Mouse (Mus musculus) embryonic facial prominence, embryonic 14.5 days (tissue): Measurements from ENCODE around the gene Eif4h. TPM values are rescaled to one million over a fixed set of nuclear protein-coding genes. Genes with fewer than 3 reads are reported as not detected.

Experiments
- ATAC-seq: fragments of 200-750 bp; cut with Nextera tagmentation; 2 replicates; pipeline ENCODE4 v1.8.0; 2017; ENCODE audit warnings: low read depth, moderate number of reproducible peaks, moderate TSS enrichment
- DNase-seq: peaks from one replicate; pipeline ENCODE4 v3.0.0-alpha.2; 2015; ENCODE audit warnings: low spot score
- H3K27ac ChIP-seq: fragments of 300-500 bp; sonication (generic); replicated peaks from 2 replicates; pipeline ENCODE4 v1.5.1; 2014; ENCODE audit warnings: low read depth, mild to moderate bottlenecking, low read length, moderate library complexity
- H3K27me3 ChIP-seq: fragments of 300-500 bp; sonication (generic); replicated peaks from 2 replicates; pipeline ENCODE4 v1.6.1; 2014; ENCODE audit warnings: low read length; ENCODE audit not compliant: control insufficient read depth, insufficient read depth
- H3K36me3 ChIP-seq: fragments of 300-500 bp; sonication (generic); 2 replicates; pipeline ENCODE4 v1.6.1; 2014; ENCODE audit warnings: low read length, mixed read lengths; ENCODE audit not compliant: control insufficient read depth, insufficient read depth
- H3K4me1 ChIP-seq: fragments of 300-500 bp; sonication (generic); 2 replicates; pipeline ENCODE4 v1.6.1; 2014; ENCODE audit warnings: antibody characterized with exemption, low read length; ENCODE audit not compliant: control insufficient read depth, insufficient read depth
- H3K4me2 ChIP-seq: fragments of 300-500 bp; sonication (generic); 2 replicates; pipeline ENCODE4 v1.6.1; 2014; ENCODE audit warnings: low read depth, mild to moderate bottlenecking, low read length, moderate library complexity, mixed read lengths
- H3K4me3 ChIP-seq: fragments of 300-500 bp; sonication (generic); 2 replicates; pipeline ENCODE4 v1.5.1; 2014; ENCODE audit warnings: low read depth, mild to moderate bottlenecking, low read length
- H3K9ac ChIP-seq: fragments of 300-500 bp; sonication (generic); 2 replicates; pipeline ENCODE4 v1.6.1; 2014; ENCODE audit warnings: low read depth, mild to moderate bottlenecking, low read length, moderate library complexity, mixed read lengths
- H3K9me3 ChIP-seq: fragments of 300-500 bp; sonication (generic); 2 replicates; pipeline ENCODE4 v1.6.1; 2016; ENCODE audit warnings: low read length; ENCODE audit not compliant: control insufficient read depth
- WGBS: fragments of 180-500 bp; shearing (Covaris S2); extraction: QIAGEN DNeasy Blood & Tissue Kit; methylation state at CpG from one replicate; pipeline ENCODE4 v1.1.7; 2014; 5-methylcytosine and 5-hydroxymethylcytosine counted together
- polyA plus RNA-seq: library from polyadenylated mRNA; unstranded; fragments of >200 nt; fragmentation: Nextera tagmentation; extraction: Ambion mirVana; gene quantifications from 2 replicates; pipeline ENCODE4 v1.2.1, GENCODE M21; 2014

Gene Eif4h
- polyA plus RNA-seq, 1 experiment from 2014 or later: 365 TPM

DNA sequence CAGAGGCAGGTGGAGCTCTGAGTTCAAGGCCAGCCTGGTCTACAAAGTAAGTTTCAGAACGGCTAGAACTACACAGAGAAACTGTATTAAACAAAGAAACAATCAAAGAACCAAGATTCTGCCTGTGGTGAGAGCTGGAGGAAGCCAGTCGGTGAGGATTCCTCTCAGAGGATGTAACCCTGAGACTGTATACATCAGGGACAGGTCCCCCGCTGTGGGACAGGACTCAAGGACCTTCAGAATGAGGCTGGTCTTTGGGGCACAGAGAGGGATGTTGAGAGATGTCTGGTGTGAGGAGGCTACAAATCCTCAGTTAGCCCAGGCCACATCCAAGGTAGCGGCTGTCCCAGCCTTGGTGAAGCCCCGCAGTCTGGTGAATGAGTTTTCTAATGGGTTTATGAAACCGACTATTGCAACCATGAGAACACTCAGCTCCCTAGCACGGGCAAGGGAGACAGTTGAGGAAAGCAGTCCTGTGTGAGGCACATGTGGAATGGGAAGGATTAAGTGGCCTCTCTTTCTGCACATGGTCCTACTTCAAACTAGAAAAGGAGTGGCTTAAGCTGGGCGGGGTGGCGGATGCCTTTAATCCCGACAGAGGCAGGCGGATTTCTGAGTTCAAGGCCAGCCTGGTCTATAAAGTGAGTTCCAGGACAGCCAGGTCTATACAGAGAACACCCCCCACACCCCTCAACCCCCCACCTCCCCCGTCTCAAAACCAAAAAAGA lies 29.2 kb downstream of the Eif4h start:
- Histone ChIP-seq H3K4me3 (no peak overlapping the region), H3K9ac (no peak overlapping the region), H3K36me3 (0 out of 2 replicates have a peak, but pooled peaks cover 6% of the 10 kb centered on the region), H3K4me1 (no peaks in the 10 kb centered on the region), H3K9me3 (no peaks in the 10 kb centered on the region), H3K27me3 (no peaks in the 10 kb centered on the region), H3K27ac (no peak overlapping the region), H3K4me2 (no peak overlapping the region)
- DNase-seq (no peak), ATAC-seq (no peak)
- WGBS: 79% methylated on average over 12 of the region's 12 CpGs

DNA sequence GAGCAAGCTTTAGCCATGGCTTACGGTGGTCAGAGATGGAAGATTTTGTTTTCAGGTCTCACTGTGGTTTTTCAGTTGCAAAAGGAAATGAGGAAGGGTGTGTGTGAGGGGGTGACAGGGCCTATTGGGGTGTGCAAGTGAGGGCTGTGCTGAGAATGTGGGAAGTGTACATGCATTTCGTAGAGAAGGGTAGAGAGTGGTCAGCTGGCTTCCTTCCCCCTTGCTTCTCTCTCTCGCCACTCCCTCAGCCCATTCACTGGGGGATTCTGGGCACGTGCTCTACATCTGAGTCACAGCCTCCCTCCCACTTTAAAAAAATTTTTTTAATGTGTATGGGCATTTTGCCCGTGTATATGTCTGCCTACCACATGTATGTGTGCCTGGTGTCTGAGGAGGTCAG lies 32.2 kb downstream of the Eif4h start:
- no peaks in the 10 kb centered on the region for H3K4me1 ChIP-seq
- no peaks in the 10 kb centered on the region for H3K9me3 ChIP-seq
- ATAC-seq: 0 out of 2 replicates have a peak, but pooled peaks have one; percentile 34
- no peak overlapping the region for H3K27ac ChIP-seq
- WGBS: 55% methylated on average over 5 of the region's 5 CpGs
- H3K4me2 ChIP-seq: no peak overlapping the region
- no peak overlapping the region for H3K9ac ChIP-seq
- no peaks in the 10 kb centered on the region for H3K27me3 ChIP-seq
- H3K36me3 ChIP-seq: no peaks in the 10 kb centered on the region
- peak; percentile 41 for DNase-seq
- H3K4me3 ChIP-seq: no peak overlapping the region

GRCm38 (mm10) chr5:134606314-134606713 lies 33.0 kb downstream of the Eif4h start:
- H3K4me3 ChIP-seq: no peak overlapping the region
- H3K4me1 ChIP-seq: no peaks in the 10 kb centered on the region
- H3K27ac ChIP-seq: no peak overlapping the region
- DNase-seq (no peak), ATAC-seq (no peak)
- no peak overlapping the region for H3K4me2 ChIP-seq
- H3K27me3 ChIP-seq: no peaks in the 10 kb centered on the region
- H3K36me3 ChIP-seq: no peaks in the 10 kb centered on the region
- no peaks in the 10 kb centered on the region for H3K9me3 ChIP-seq
- H3K9ac ChIP-seq: no peak overlapping the region

DNA sequence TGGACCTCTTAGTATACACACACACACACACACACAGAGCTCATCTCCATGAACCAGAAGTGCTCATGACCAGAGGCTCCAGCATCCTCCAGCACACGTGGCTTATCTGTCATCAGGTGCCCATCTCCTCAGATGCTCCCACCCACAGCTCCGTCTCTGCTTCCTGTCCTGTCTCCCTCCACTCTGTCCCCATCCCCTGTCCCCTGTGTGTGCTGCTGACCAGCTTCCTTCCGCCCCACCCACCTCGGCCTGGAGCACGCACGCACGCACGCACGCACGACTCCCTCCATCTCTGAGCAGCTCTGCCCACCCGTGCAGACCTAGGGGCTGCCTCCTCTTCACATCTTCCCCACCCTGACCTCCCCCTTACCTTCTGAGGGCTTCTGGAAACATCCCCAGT lies 34.9 kb downstream of the Eif4h start:
- Histone ChIP-seq H3K4me1 (no peaks in the 10 kb centered on the region), H3K36me3 (0 out of 2 replicates have a peak, but pooled peaks cover 10% of the 10 kb centered on the region), H3K27me3 (no peaks in the 10 kb centered on the region), H3K27ac (no peak overlapping the region), H3K4me3 (no peak overlapping the region), H3K4me2 (no peak overlapping the region), H3K9ac (no peak overlapping the region), H3K9me3 (no peaks in the 10 kb centered on the region)
- DNase-seq (no peak), ATAC-seq (no peak)
- 87% methylated on average over 10 of the region's 11 CpGs for WGBS

- Histone ChIP-seq H3K9ac (no peak overlapping the region), H3K27ac (no peak overlapping the region), H3K4me2 (no peak overlapping the region), H3K36me3 (peaks cover 76% of the 10 kb centered on the region), H3K4me3 (no peak overlapping the region), H3K27me3 (no peaks in the 10 kb centered on the region), H3K4me1 (no peaks in the 10 kb centered on the region), H3K9me3 (no peaks in the 10 kb centered on the region)
- DNase-seq: peak; percentile 23
- WGBS: 86% methylated on average over 10 of the region's 10 CpGs
- no peak for ATAC-seq
Measured at GRCm38 (mm10) chr5:134597711-134598110, 41.6 kb downstream of the Eif4h start.

DNA sequence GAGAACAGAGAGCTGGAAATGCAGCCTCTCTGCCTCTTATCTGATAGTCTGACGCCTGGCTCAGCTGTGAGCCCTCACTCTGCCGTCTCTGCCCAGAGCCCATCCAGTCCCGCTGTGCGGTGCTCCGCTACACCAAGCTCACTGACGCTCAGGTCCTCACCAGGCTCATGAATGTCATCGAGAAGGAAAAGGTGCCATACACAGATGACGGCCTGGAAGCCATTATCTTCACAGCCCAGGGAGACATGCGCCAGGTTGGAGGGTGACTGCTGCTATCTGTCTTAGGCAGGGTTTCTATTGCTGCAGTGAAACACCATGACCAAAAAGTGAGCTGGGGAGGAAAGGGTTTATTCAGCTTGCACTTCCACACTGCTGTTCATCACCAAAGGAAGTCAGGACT lies 46.2 kb downstream of the Eif4h start:
- no peak overlapping the region for H3K9ac ChIP-seq

GRCm38 (mm10) chr5:134592026-134592581 lies 47.2 kb downstream of the Eif4h start:
- WGBS: 84% methylated on average over 11 of the region's 11 CpGs

More for the DNA sequence above, 46.2 kb downstream of the Eif4h start:
- Histone ChIP-seq H3K4me1 (no peaks in the 10 kb centered on the region), H3K4me2 (no peak overlapping the region), H3K4me3 (no peak overlapping the region), H3K36me3 (peaks cover 86% of the 10 kb centered on the region), H3K27me3 (no peaks in the 10 kb centered on the region), H3K9me3 (no peaks in the 10 kb centered on the region), H3K27ac (no peak overlapping the region)
- 87% methylated on average over 9 of the region's 9 CpGs for whole genome bisulfite sequencing
- DNase-seq (no peak), ATAC-seq (no peak)

DNA sequence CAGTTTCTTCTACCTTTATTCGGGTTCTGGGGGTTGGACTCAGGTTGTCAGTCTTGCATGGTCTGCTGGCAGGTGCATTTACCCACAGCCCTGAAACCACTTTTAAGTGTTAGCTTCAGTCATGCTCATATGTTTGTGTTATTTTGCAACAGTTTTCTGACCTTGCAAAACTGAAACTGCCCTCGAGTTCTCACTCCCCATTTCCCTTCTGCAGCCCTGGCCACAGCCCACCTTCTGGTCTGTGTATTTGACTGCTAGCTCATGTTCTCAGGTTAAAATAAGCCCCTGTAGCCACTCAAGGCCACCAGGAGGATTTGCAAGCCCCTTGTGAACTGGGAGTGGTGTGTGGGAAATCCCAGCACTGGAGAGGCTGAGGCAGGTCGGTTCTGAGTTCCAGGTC lies 49.4 kb downstream of the Eif4h start:
- Histone ChIP-seq H3K27ac (no peak overlapping the region), H3K27me3 (no peaks in the 10 kb centered on the region), H3K9ac (no peak overlapping the region), H3K4me1 (no peaks in the 10 kb centered on the region), H3K4me2 (no peak overlapping the region), H3K4me3 (no peak overlapping the region), H3K9me3 (no peaks in the 10 kb centered on the region), H3K36me3 (peaks cover 68% of the 10 kb centered on the region)
- no peak for ATAC-seq
- 87% methylated on average over 3 of the region's 3 CpGs for WGBS
- no peak for DNase-seq

More at GRCm38 (mm10) chr5:134592026-134592581, 47.2 kb downstream of the Eif4h start:
- H3K27me3 ChIP-seq: no peaks in the 10 kb centered on the region
- H3K27ac ChIP-seq: no peak overlapping the region
- no peak overlapping the region for H3K4me2 ChIP-seq
- no peak for ATAC-seq
- DNase-seq: no peak
- H3K4me3 ChIP-seq: no peak overlapping the region
- no peaks in the 10 kb centered on the region for H3K9me3 ChIP-seq
- H3K36me3 ChIP-seq: peaks cover 81% of the 10 kb centered on the region
- no peak overlapping the region for H3K9ac ChIP-seq
- H3K4me1 ChIP-seq: no peaks in the 10 kb centered on the region

DNA sequence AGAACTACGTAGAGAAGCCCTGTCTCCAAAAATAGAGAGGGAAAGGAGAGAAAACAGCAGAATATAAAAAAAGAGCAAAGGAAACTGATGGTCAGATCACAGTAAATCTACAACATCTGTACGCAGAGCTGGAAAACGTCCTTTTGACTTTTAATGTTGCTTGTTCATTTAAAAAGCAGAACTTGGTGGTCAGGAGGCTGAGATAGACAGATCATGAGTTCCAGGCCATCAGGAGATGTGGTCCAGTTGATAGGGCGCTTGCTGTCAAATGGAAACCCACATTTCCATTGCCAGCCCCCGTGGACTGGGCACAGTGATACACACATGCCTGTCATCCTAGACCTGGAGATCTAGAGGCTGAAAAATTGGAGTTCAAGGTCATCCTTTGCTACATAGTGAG lies 54.5 kb downstream of the Eif4h start:
- WGBS: 88% methylated on average over 5 of the region's 5 CpGs
- H3K4me1 ChIP-seq: peaks cover 10% of the 10 kb centered on the region
- ATAC-seq (no peak), DNase-seq (no peak)
- H3K36me3 ChIP-seq: peaks cover 23% of the 10 kb centered on the region
- no peaks in the 10 kb centered on the region for H3K27me3 ChIP-seq
- H3K9ac ChIP-seq: no peak overlapping the region
- no peak overlapping the region for H3K4me3 ChIP-seq
- no peak overlapping the region for H3K4me2 ChIP-seq
- H3K9me3 ChIP-seq: no peaks in the 10 kb centered on the region
- H3K27ac ChIP-seq: no peak overlapping the region
